Comparison of ENCODE assay signal across 7 mouse cellular contexts in genomic region chr11:102096887-102097391, GRCm38 (mm10). TPM values are rescaled to one million over a fixed set of nuclear protein-coding genes. Genes with fewer than 3 reads are reported as not detected.
DNase-seq lines count a peak whose midpoint lies in the region; ATAC-seq lines count a peak whose summit lies in the region.

No protein-coding gene starts in this region.

- peak; percentile 96 for DNase-seq in ZHBTc4 (ENCODE audit: low read depth, low spot score)
- DNase-seq in cerebellum, adult 9-11 months: peak; percentile 76
- DNase-seq in forelimb bud, embryonic 11.5 days (ENCODE audit: low read depth, low spot score): peak; percentile 94
- peak; percentile 55 to 71 for DNase-seq in left cerebral cortex, postnatal 36 days (ENCODE audit: low spot score in 2 of 2)
- peak; percentile 99 for DNase-seq in midbrain, embryonic 11.5 days (ENCODE audit: low spot score, missing footprints)
- DNase-seq in spleen, postnatal 10 days (ENCODE audit: low spot score in 2 of 2): peak; percentile 68 to 83

- peaks cover 3% of the 10 kb centered on the region; the same call in 1 of the 2 replicates for H3K27me3 ChIP-seq in hindbrain, embryonic 15.5 days
- H3K27me3 ChIP-seq in midbrain, embryonic 11.5 days (ENCODE audit: control insufficient read depth, insufficient read depth, low read length): no peaks in the 10 kb centered on the region

- WGBS in hindbrain, embryonic 15.5 days: 6% methylated on average over 18 of the region's 18 CpGs
- 9% methylated on average over 16 of the region's 18 CpGs for WGBS in midbrain, embryonic 11.5 days

- no peaks in the 10 kb centered on the region for H3K36me3 ChIP-seq in hindbrain, embryonic 15.5 days
- H3K36me3 ChIP-seq in midbrain, embryonic 11.5 days (ENCODE audit: control insufficient read depth, insufficient read depth, low read length): no peaks in the 10 kb centered on the region

- peak overlapping the region; percentile 51 for H3K4me2 ChIP-seq in hindbrain, embryonic 15.5 days
- peak overlapping the region; percentile 42 for H3K4me2 ChIP-seq in midbrain, embryonic 11.5 days

- no peak overlapping the region for H3K27ac ChIP-seq in hindbrain, embryonic 15.5 days (replicated peaks)
- no peak overlapping the region for H3K27ac ChIP-seq in midbrain, embryonic 11.5 days (ENCODE audit: low read depth, low read length)

- intact Hi-C loops in left cerebral cortex, postnatal 36 days (cut with DNase I): no loop called here

- H3K9ac ChIP-seq in hindbrain, embryonic 15.5 days: 0 out of 2 replicates have a peak overlapping the region, but pooled peaks have one; percentile 12
- H3K9ac ChIP-seq in midbrain, embryonic 11.5 days (ENCODE audit: low read length): 0 out of 2 replicates have a peak overlapping the region, but pooled peaks have one; percentile 10

- peaks cover 13% of the 10 kb centered on the region for H3K4me1 ChIP-seq in hindbrain, embryonic 15.5 days (replicated peaks)
- H3K4me1 ChIP-seq in midbrain, embryonic 11.5 days (ENCODE audit: control insufficient read depth, insufficient read depth, low read length): peaks cover 2% of the 10 kb centered on the region; the same call in 1 of the 2 replicates

- ATAC-seq in hindbrain, embryonic 15.5 days (ENCODE audit: low FRiP score, low read depth): peak; percentile 89
- peak; percentile 93 for ATAC-seq in midbrain, embryonic 11.5 days (ENCODE audit: low FRiP score)

- H3K4me3 ChIP-seq in hindbrain, embryonic 15.5 days: peak overlapping the region; percentile 23
- H3K4me3 ChIP-seq in midbrain, embryonic 11.5 days (ENCODE audit: low read depth, low read length): peak overlapping the region; percentile 6; the same call in 1 of the 2 replicates

- no peaks in the 10 kb centered on the region for H3K9me3 ChIP-seq in hindbrain, embryonic 15.5 days
- no peaks in the 10 kb centered on the region for H3K9me3 ChIP-seq in midbrain, embryonic 11.5 days (ENCODE audit: control insufficient read depth, low read length)

RNA-seq across cellular contexts. Expression of gene Ppy, which starts 4.2 kb away (rescaled TPM):
- polyA plus RNA-seq in hindbrain, embryonic 15.5 days (2015; fragmentation: Nextera tagmentation; extraction: Ambion mirVana): not detected in 2 replicates
- total RNA-seq in left cerebral cortex, postnatal 36 days (2021): not detected
- polyA plus RNA-seq in midbrain, embryonic 11.5 days (2014; fragmentation: Nextera tagmentation; extraction: Ambion mirVana): not detected in 2 replicates

RNA-seq across cellular contexts. Expression of gene Mpp2, which starts 8.6 kb away (rescaled TPM):
- 30.5 and 34.6 TPM in 2 replicates for polyA plus RNA-seq in hindbrain, embryonic 15.5 days (2015; fragmentation: Nextera tagmentation; extraction: Ambion mirVana)
- total RNA-seq in left cerebral cortex, postnatal 36 days (2021): 100 to 1,000 TPM; 148 to 157 TPM
- 9.4 and 10.8 TPM in 2 replicates for polyA plus RNA-seq in midbrain, embryonic 11.5 days (2014; fragmentation: Nextera tagmentation; extraction: Ambion mirVana)

RNA-seq across cellular contexts. Expression of gene Pyy, which starts 10.7 kb away (rescaled TPM):
- polyA plus RNA-seq in hindbrain, embryonic 15.5 days (2015; fragmentation: Nextera tagmentation; extraction: Ambion mirVana): 3.7 and 5.2 TPM in 2 replicates
- not detected for total RNA-seq in left cerebral cortex, postnatal 36 days (2021)
- 0.44 TPM in 1 of 2 replicates, not detected in the other for polyA plus RNA-seq in midbrain, embryonic 11.5 days (2014; fragmentation: Nextera tagmentation; extraction: Ambion mirVana)

RNA-seq across cellular contexts. Expression of gene Nags, which starts 48.4 kb away (rescaled TPM):
- not detected in 2 replicates for polyA plus RNA-seq in hindbrain, embryonic 15.5 days (2015; fragmentation: Nextera tagmentation; extraction: Ambion mirVana)
- not detected for total RNA-seq in left cerebral cortex, postnatal 36 days (2021)
- polyA plus RNA-seq in midbrain, embryonic 11.5 days (2014; fragmentation: Nextera tagmentation; extraction: Ambion mirVana): not detected in 2 replicates

RNA-seq across cellular contexts. Expression of gene Cd300lg, which starts 55.6 kb away (rescaled TPM):
- polyA plus RNA-seq in hindbrain, embryonic 15.5 days (2015; fragmentation: Nextera tagmentation; extraction: Ambion mirVana): 0.30 and 0.43 TPM in 2 replicates
- total RNA-seq in left cerebral cortex, postnatal 36 days (2021): under 1 TPM in 1 of 2 experiments, not detected in 1; 0.32 TPM
- polyA plus RNA-seq in midbrain, embryonic 11.5 days (2014; fragmentation: Nextera tagmentation; extraction: Ambion mirVana): 0.11 and 0.19 TPM in 2 replicates
